Mouse (Mus musculus) kidney, embryonic 14.5 days (tissue): Measurements from ENCODE around the gene Dmpk. TPM values are rescaled to one million over a fixed set of nuclear protein-coding genes. Genes with fewer than 3 reads are reported as not detected.
A peak's percentile ranks its signal among the peaks of the same experiment; 100 is the strongest.

Source experiments
- ATAC-seq: fragments of 200-750 bp; cut with Nextera tagmentation; 2 replicates; pipeline ENCODE4 v1.8.0; 2017; ENCODE audit warnings: moderate number of reproducible peaks, mild to moderate bottlenecking, moderate TSS enrichment, moderate library complexity; ENCODE audit not compliant: low FRiP score, low TSS enrichment
- H3K27ac ChIP-seq: fragments of 300-500 bp; sonication (generic); 2 replicates; pipeline ENCODE4 v1.5.1; 2014; ENCODE audit warnings: low read depth, mild to moderate bottlenecking, low read length, moderate library complexity, mixed read lengths
- H3K27me3 ChIP-seq: fragments of 300-500 bp; sonication (generic); 2 replicates; pipeline ENCODE4 v1.6.1; 2014; ENCODE audit warnings: mild to moderate bottlenecking, low read length; ENCODE audit not compliant: control insufficient read depth, insufficient read depth
- H3K36me3 ChIP-seq: fragments of 300-500 bp; sonication (generic); 2 replicates; pipeline ENCODE4 v1.6.1; 2014; ENCODE audit warnings: low read length, mixed read lengths; ENCODE audit not compliant: control insufficient read depth, insufficient read depth
- H3K4me1 ChIP-seq: fragments of 300-500 bp; sonication (generic); 2 replicates; pipeline ENCODE4 v1.6.1; 2014; ENCODE audit warnings: low read length, mixed read lengths; ENCODE audit not compliant: control insufficient read depth, insufficient read depth
- H3K4me2 ChIP-seq: fragments of 300-500 bp; sonication (generic); replicated peaks from 2 replicates; pipeline ENCODE4 v1.6.1; 2014; ENCODE audit warnings: low read depth, mild to moderate bottlenecking, low read length
- H3K4me3 ChIP-seq: fragments of 300-500 bp; sonication (generic); 2 replicates; pipeline ENCODE4 v1.5.1; 2014; ENCODE audit warnings: mild to moderate bottlenecking, low read length
- H3K9ac ChIP-seq: fragments of 300-500 bp; sonication (generic); 2 replicates; pipeline ENCODE4 v1.6.1; 2014; ENCODE audit warnings: low read depth, mild to moderate bottlenecking, low read length, moderate library complexity
- H3K9me3 ChIP-seq: fragments of 300-500 bp; sonication (generic); 2 replicates; pipeline ENCODE4 v1.6.1; 2016; ENCODE audit warnings: low read length; ENCODE audit not compliant: control insufficient read depth
- WGBS: fragments of 180-500 bp; shearing (Covaris S2); extraction: QIAGEN DNeasy Blood & Tissue Kit; methylation state at CpG from one replicate; pipeline ENCODE4 v1.1.7; 2014; 5-methylcytosine and 5-hydroxymethylcytosine counted together
- polyA plus RNA-seq: library from polyadenylated mRNA; unstranded; fragments of >200 nt; fragmentation: Nextera tagmentation; extraction: Ambion mirVana; gene quantifications from 2 replicates; pipeline ENCODE4 v1.2.1, GENCODE M21; 2014

Gene Dmpk
- polyA plus RNA-seq, 1 experiment from 2014 or later: 12.1 TPM

DNA sequence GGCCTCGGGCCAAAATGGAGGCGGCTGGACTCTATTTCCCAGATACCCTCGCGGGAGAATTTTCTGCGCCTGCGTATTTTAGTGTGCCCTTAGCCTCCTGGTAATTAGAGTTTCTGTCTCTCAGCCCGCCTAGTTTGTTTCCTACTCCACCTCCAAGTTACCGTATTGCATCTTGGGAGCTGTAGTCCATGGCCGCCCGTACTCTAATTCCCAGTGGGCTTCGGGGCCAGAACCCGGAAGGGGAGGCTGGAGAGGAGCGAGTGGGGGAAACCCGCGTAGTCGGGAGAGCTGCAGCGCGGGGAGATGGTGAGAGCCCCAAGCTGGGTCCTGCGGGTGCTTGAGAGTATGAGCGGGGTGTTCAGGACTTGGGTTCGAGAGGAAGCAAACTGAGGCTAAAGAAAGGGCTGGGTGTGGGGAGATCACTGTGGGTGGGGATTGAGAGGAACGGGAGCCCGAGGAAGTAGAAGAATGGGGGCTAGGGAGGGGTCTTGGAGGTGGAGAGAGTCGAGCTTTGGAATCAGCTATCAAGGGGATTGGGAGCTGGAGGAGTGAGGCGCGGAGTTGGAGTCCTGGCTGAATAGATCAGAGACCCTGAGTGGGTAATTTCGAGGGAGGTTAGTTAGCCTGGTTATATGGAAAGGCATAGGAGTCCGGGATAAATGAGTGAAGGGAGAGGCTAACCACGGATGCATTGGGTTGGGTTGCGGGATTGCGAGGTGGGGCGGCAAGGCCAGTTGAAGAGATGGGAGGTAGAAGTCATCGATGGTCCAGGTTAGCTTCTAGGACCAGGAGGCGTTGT is 36.2 kb downstream of the Dmpk start, which contains the start of gene Fbxo46:
TSS of gene Fbxo46 (plus strand) at position 229 of the 799 bp plus-strand sequence.
- Histone ChIP-seq H3K4me3 (peak within 1 kb of the TSS; percentile 63), H3K4me1 (peaks cover 16% of the 10 kb centered on the region), H3K9ac (peak within 1 kb of the TSS; percentile 68), H3K36me3 (no peaks in the 10 kb centered on the region), H3K27ac (no peak within 1 kb of the TSS), H3K4me2 (peak within 1 kb of the TSS; percentile 91), H3K27me3 (no peaks in the 10 kb centered on the region), H3K9me3 (peaks cover 7% of the 10 kb centered on the region)
- WGBS: 2% methylated on average over 34 of the region's 34 CpGs
- ATAC-seq: peak; percentile 95

- ATAC-seq: no peak
- H3K9me3 ChIP-seq: peaks cover 7% of the 10 kb centered on the region
- WGBS: 92% methylated on average over 4 of the region's 4 CpGs
Observed at GRCm38 (mm10) chr7:19121686-19122085, 38.0 kb downstream of the Dmpk start.

GRCm38 (mm10) chr7:19124713-19125112 is 41.1 kb downstream of the Dmpk start:
- 74% methylated on average over 6 of the region's 6 CpGs for WGBS
- H3K4me2 ChIP-seq: no peak overlapping the region
- no peak overlapping the region for H3K27ac ChIP-seq
- H3K27me3 ChIP-seq: no peaks in the 10 kb centered on the region
- H3K9ac ChIP-seq: peak overlapping the region; percentile 19; the same call in 1 of the 2 replicates
- H3K9me3 ChIP-seq: no peaks in the 10 kb centered on the region
- no peak for ATAC-seq
- peaks cover 10% of the 10 kb centered on the region for H3K4me1 ChIP-seq
- 0 out of 2 replicates have a peak, but pooled peaks cover 4% of the 10 kb centered on the region for H3K36me3 ChIP-seq
- H3K4me3 ChIP-seq: no peak overlapping the region

More at GRCm38 (mm10) chr7:19121686-19122085, 38.0 kb downstream of the Dmpk start:
- no peak overlapping the region for H3K9ac ChIP-seq
- no peak overlapping the region for H3K4me3 ChIP-seq
- no peaks in the 10 kb centered on the region for H3K36me3 ChIP-seq
- no peak overlapping the region for H3K4me2 ChIP-seq
- H3K4me1 ChIP-seq: peaks cover 16% of the 10 kb centered on the region
- H3K27me3 ChIP-seq: no peaks in the 10 kb centered on the region
- no peak overlapping the region for H3K27ac ChIP-seq

GRCm38 (mm10) chr7:19127744-19128143 is 44.1 kb downstream of the Dmpk start:
- H3K9ac ChIP-seq: no peak overlapping the region
- H3K27ac ChIP-seq: no peak overlapping the region
- no peak overlapping the region for H3K4me2 ChIP-seq
- peaks cover 4% of the 10 kb centered on the region; the same call in 1 of the 2 replicates for H3K36me3 ChIP-seq
- H3K9me3 ChIP-seq: no peaks in the 10 kb centered on the region
- H3K27me3 ChIP-seq: no peaks in the 10 kb centered on the region
- no peak overlapping the region for H3K4me3 ChIP-seq
- H3K4me1 ChIP-seq: peaks cover 7% of the 10 kb centered on the region; the same call in 1 of the 2 replicates
- whole genome bisulfite sequencing: 84% methylated on average over 5 of the region's 5 CpGs
- no peak for ATAC-seq

DNA sequence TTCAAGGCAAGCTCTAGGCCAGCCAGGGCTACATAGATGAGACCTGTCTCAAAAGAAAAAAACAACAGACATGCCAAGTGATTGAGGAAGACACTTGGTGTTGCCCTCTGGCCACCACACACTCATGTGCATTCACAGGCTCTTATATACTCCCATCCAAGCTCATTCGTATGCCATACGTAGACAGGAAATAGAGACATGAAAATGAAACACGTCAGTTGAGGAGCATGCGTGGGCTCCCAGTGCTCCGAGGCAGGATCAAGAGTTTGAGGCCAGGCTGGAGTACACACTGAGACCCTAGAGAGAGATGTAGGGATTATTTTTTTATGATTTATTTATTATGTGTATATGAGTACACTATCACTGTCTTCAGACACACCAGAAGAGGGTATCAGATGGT is 45.7 kb downstream of the Dmpk start:
- no peak overlapping the region for H3K9ac ChIP-seq
- no peak overlapping the region for H3K27ac ChIP-seq
- no peaks in the 10 kb centered on the region for H3K27me3 ChIP-seq
- no peak overlapping the region for H3K4me3 ChIP-seq
- no peaks in the 10 kb centered on the region for H3K9me3 ChIP-seq
- peaks cover 7% of the 10 kb centered on the region; the same call in 1 of the 2 replicates for H3K4me1 ChIP-seq
- H3K4me2 ChIP-seq: no peak overlapping the region
- H3K36me3 ChIP-seq: peaks cover 4% of the 10 kb centered on the region; the same call in 1 of the 2 replicates
- WGBS: 98% methylated on average over 5 of the region's 5 CpGs
- ATAC-seq: no peak

GRCm38 (mm10) chr7:19130657-19131056 is 47.0 kb downstream of the Dmpk start:
- peaks cover 13% of the 10 kb centered on the region for H3K36me3 ChIP-seq
- peaks cover 7% of the 10 kb centered on the region; the same call in 1 of the 2 replicates for H3K4me1 ChIP-seq
- H3K4me3 ChIP-seq: peak overlapping the region; percentile 44
- H3K9me3 ChIP-seq: no peaks in the 10 kb centered on the region
- peak overlapping the region; percentile 42; the same call in 1 of the 2 replicates for H3K9ac ChIP-seq
- WGBS: 24% methylated on average over 4 of the region's 4 CpGs
- H3K4me2 ChIP-seq: peak overlapping the region; percentile 57
- H3K27me3 ChIP-seq: no peaks in the 10 kb centered on the region
- ATAC-seq: no peak
- H3K27ac ChIP-seq: peak overlapping the region; percentile 78

DNA sequence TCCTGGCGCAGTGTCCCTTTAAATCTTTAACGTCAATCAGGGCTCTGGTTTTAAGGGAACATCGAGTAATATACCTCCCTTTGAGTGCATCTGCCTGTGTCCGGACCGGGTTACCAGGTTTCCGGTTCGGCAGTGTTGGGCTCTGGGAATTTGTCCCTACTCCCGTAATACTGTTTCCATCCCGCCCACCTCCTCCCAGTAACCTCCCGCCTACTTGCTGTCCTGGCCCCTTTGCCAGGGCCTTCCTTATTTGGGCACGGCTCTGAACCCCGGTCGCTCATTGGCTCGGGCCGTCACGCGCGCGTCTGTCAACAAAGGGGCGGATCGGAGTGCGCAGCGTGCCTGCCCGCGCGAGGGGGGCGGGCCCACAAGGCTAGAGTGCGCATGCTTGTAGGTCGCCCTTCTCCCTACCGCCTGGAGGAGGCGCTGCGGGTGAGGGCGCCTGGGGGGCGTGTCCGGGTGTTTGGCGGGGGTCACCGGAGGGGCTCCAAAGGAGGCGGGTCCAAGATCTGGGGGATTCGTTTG is 47.7 kb downstream of the Dmpk start:
- WGBS: under 1% methylated on average over 38 of the region's 39 CpGs
- Histone ChIP-seq H3K4me3 (peak overlapping the region; percentile 44), H3K27me3 (no peaks in the 10 kb centered on the region), H3K4me1 (peaks cover 7% of the 10 kb centered on the region; the same call in 1 of the 2 replicates), H3K36me3 (peaks cover 20% of the 10 kb centered on the region), H3K4me2 (peak overlapping the region; percentile 57), H3K9ac (peak overlapping the region; percentile 42; the same call in 1 of the 2 replicates), H3K9me3 (no peaks in the 10 kb centered on the region), H3K27ac (peak overlapping the region; percentile 78)
- ATAC-seq: peak; percentile 99

GRCm38 (mm10) chr7:19136168-19136567 is 52.5 kb downstream of the Dmpk start:
- H3K4me3 ChIP-seq: no peak overlapping the region
- no peak overlapping the region for H3K9ac ChIP-seq
- no peak overlapping the region for H3K27ac ChIP-seq
- H3K4me1 ChIP-seq: no peaks in the 10 kb centered on the region
- H3K4me2 ChIP-seq: no peak overlapping the region
- H3K27me3 ChIP-seq: no peaks in the 10 kb centered on the region
- no peaks in the 10 kb centered on the region for H3K9me3 ChIP-seq
- WGBS: 98% methylated on average over 13 of the region's 13 CpGs
- peaks cover 58% of the 10 kb centered on the region for H3K36me3 ChIP-seq
- ATAC-seq: no peak
